Mouse (Mus musculus): Measurements from ENCODE around the gene Edem3.
"Not testable (repeated sequence)": the region's sequence is repeated elsewhere in the genome, so short reads cannot be mapped to it uniquely, and the experiment has no call there.

Gene Edem3

DNA sequence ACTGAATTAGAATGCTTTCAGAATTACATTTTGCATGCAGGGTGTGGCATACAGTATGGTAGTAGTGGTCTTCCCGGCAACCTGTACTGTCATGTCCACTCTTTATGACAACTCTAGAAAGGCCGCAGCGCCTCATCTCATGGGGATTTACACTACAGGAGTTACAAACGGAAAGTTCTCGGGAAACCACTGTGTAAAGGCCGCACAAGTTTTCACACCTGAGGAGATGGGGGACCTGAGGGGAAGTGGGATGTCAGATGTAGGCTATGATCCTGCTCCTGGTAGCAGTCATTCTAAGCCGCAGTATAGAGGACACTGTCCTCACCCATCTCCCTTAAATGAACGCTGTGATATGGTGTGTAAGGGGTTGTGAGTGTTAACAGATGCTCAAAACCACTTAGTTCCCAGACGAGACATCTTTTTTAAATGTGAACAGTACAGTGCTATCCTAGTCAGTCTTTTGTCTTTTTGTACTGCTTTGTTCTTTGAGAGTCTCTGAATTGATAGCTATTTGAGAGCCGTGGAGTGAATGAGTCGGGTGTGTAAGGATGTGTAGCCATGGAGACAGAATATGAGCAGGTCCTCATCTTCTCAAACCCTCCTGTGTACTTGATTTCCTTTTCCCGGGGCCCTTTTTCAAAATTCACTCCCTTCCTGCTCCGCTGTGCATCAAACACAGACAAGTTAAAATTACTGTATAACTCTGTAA lies 57.0 kb downstream of the Edem3 start:
- no peak for DNase-seq

DNA sequence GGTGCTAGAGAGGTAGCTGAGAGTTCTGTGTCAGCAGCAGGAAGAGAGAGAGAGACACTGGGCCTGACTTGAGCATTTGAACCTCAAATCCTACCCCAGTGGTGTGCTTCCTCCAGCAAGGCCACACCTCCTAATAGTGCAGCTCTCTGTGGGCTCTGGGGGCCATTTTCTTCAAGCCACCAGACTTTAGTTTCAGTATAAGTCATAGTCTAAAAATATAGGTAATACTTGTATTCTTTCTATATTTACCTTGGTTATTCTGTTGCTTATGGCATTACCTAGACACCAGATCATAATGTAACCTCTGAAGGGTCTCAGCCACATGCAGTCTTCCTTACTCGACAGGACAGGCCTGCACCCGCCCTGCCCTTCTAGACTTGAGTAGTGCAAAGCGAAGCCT lies 60.9 kb downstream of the Edem3 start:
- DNase-seq: no peak

DNA sequence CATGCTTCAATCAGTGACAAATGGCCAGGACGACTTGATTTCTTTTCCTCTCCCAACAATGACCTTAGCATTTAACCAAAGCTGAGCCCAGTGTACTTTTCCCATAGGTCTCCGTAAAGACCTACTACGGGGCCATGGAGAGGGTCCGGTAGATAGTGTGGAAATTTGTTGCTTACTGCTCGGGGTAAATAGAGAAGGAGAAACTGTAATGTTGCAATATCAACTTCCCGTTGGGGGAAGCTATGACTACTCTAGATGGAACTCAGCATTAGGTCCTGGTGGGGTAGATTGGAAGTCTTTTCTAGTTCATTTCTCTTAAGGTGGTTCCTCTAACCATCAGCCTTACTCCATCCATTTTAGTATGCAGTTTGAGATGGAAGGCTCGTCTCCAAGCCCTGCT lies 64.0 kb downstream of the Edem3 start:
- no peak for DNase-seq

DNA sequence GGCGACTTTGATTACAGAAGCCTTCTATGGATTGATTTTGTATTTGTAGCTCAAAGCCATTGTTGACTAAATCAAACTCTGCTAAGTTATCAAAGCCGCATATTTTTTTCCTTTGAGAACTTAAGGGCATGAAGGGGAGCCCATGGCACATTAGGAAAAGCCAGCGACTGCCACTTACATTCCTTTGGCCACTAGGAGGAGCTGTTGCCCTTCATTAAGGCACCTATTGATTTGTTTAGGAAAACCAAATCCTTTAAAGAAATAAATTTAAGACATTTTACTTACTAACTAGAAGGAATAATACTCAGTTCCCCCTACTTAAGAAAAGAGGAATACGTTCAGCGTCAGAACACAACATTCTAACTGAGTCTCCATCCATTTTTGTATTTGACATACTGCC lies 65.3 kb downstream of the Edem3 start:
- DNase-seq: peak; percentile 88

DNA sequence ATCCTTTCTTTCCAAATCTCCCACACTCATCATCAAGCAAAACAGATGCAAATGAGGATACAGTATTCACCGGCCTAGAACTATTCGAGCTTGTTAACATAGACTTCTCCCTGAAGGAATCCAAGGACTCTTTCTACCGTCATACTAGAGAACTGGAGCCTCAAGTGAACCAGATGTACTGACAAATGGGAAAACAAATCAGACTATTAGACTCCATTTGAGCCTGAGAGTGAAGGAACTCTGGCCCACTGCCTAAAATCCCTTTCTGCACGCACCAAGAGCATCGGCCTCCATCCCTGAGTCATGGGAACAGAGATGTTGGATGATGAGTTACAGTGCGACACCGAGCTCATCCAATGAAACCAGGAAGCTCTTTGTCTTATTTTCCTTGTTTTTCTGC lies 69.9 kb downstream of the Edem3 start:
- DNase-seq: no peak

DNA sequence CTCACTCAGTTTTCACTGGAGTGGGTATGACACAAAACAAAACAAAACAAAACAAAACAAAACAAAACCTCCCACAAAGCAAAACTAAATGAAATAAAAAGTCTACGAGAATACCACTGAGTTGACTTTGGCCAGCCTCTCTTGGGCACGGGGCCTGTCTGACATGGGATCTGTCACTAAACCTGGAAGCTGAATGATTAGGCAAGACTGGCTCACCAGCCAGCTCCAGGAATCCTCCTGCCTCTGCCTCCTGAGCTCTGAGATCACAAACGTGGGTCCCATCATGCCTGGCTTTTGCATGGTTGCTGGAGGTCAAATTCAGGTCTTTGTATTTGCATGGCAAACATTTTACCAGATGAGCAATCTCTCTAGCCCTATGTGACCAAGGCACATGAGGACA lies 76.6 kb downstream of the Edem3 start:
- DNase-seq: no peak

DNA sequence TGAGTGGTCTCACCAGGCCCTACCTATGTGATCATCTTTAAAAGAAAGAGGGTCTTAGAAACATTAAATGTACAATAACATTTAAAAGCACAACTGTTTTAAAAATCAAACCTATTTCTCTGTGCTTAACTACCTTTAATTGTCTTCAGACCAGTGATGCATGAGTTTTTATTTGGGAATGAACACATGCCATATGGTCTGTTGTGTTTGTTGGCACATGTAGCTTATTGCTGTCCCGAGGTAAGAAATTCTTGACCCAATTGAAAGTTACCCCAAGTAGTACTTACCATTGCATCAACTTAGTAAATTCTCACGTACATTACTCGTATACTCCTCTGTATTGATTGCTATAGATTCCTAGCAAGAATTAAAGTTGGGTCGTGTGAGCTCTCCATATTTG lies 80.1 kb downstream of the Edem3 start:
- no peak for DNase-seq

DNA sequence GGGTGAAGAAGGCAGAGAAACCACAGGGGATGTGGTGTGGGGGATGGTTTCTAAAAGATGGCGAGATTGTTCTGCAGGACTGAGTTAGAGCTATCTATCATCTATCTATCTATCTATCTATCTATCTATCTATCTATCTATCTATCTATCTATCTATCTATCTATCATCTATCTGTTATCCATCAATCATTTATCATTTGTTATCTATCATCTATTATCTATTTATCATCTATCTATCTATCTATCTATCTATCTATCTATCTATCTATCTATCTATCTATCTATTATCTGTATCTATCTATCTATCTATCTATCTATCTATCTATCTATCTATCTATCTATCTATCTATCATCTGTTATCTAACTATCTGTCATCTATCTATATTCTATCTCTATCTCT lies 85.2 kb downstream of the Edem3 start:
- not testable (repeated sequence) for DNase-seq

DNA sequence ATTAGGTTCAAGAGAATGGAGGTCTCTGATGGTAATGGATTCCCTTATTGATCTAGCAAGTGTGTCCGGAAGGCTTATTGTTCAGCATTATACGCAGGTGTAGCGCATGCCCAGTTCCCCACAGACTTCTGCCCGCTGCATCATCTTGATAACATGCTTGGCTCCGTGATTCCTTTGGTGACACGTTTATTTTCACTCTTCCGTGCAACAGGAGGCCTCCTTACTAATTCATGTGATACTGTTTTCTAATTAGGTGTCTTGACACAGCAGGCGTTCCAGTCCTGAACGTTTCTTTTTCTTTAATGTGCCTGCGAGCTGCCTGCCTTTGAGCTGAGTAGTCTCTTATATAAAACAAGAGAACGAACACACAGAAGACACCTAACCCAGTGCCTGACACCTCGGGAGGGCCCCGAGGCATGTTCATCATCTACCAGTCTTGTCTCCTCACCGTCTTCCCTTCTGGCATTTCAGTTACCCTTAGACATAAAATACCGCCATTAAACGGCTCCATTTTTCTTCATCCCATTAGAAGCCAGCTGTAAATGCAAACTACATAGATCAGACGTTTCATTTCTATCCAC lies 90.2 kb downstream of the Edem3 start:
- no peak for DNase-seq

DNA sequence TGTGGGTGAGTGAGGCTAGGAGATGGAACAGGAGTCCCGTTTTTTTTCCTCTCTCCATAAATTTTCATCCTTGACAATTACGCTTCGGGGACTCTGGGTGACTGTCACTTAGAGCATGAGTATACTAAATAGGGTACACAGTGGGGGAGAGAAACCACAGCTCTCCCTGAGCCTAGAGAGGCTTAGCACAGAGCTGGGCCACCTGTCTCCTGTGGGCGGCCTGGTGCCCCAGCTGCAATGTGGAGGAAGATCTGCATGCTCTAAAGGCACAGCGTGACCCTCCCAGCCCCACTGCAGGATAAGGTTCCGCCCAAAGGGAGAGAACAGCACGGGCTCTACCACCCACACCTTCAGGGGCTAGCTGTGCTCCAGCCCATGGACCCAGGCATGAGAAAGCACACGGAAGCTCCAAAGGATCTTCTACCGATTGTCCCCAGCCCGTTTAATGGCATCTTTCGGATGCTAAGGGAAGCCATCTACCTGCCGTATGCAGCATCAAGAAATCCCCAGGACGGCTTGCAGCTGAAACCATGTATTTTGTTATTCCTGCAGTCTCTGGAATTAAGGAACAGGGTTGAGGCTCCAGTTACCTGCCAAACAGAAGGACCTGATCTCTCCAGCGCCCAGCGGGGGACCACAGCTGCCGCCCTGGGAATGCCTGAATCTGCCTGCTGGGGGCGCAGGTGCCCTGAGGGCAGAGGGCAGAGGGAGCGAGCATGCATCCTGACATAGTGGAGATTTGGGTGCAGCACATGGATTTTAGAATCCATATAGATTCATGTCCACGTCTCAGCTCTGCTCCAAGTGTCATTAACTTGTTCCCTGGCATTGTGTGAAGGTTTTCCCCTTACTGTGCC lies 91.0 kb downstream of the Edem3 start:
- DNase-seq: peak; percentile 31

DNA sequence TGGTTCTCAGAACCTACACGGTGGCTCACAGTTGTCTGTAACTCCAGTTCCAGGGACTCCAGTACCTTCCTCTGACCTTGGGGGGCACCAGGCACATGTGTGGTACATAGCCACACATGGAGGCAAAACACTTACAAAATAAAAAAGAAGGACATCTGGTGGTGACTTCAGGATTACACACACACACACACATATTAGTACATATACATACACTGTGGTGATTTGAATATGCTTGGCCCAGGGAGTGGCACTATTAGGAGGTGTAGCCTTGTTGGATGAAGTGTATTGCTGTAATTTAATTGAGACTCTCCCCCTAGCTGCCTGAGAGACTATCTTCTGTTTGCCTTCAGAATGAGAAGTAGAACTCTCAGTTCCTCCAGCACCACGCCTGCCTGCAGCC lies 93.1 kb downstream of the Edem3 start:
- DNase-seq: no peak

DNA sequence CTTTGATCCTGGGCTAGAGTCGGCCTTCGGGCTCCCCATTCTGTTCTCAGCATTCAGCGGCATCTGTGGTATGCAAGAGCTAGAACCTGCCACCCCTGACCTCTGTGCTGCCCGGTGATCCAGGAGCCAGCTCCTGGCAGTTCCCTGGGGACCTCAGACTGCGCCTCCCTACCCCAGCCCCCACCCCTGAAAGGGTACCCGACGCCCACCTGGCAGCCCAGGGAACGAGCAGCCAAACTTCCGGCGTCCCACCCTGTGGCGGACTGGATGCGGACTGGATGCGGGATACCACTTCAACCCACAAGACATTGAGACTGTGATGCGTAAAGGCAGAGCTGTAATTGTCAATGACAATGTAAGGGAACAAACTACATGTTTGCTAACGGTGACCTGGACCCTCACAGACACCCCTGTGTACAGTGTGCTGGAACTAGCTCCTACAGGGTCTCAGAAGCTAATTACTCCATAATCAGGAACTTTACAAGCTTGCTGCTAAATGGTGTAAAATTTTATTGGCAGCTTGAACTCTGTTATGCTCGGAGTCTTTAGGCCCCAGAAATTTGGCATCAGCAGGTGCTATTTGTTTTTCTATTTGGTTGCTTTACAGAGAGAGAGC lies 94.9 kb downstream of the Edem3 start:
- DNase-seq: no peak

DNA sequence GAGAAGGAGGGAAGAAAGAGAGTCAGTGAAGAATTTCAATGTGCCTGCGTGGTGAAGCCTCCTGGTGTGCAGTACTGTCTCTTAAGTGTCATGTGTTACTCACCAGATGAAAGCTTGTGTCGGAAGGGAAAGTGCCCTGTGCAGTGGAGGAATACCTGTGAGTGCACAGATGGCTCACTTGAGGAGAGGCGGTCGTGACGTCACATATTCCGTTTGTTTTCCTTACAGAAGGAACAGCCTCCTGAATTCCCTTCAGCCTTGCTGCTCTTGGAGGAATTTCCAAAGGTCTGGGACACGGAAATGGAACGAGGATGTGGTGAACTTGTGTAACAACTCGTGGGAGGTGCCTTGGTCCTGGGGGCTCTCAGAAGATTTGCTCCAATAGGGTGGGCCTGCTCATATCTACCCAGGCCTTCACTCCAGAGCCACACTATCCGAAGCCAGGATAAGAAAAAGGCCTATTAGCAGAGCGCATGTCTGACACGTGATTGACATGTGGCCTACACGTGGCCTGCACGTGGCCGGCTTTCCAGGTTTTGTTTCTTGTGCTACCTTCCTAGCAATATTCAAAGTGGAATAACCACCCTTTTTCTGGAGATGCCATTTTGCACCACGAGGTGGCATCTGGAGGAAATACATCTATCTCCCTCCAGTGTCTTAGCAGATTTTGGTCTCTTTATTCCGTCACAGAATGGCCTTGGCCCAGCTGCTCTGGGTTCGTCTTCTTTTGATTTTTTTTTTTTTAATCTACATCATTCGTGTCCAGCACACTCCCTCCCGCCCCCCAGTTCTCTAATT lies 96.1 kb downstream of the Edem3 start:
- no peak for DNase-seq

DNA sequence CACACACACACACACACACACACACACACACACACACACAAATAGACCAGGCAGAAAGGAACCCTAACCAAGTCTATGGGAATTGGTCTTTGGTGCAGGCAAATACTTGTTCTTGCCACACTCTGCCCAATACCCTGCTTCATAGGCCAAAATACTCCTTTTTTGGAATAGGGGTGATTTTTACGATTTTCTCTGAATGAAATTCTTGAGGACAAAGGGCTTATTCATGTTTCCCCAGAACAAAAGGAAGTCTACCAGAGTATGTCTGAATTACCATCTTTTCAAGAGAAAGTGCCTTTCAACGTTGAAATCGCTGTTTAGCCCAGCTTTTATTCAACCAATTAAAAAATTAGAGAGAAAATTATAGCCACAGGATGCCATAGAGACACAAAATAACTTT lies 96.8 kb downstream of the Edem3 start:
- peak; percentile 23 for DNase-seq

DNA sequence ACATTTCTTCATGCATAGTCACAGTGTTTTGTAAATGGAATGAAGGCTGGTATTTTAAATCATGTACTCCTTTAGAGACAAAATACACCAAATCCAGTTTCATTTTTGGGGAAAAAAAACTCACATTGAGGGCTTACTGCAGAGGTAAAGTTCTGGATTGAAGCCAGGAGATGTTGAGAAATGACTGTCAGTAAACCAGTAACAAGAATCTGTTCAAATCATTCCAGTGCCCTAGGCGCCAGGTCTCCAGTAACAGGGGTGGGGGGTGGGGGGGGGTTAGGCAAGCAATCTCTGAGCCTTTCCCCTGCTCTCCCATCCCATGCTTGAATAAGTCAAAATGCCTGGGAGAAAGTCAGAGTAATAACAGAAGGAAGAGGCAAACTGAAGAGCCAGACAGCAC lies 100.4 kb downstream of the Edem3 start:
- no peak for DNase-seq

DNA sequence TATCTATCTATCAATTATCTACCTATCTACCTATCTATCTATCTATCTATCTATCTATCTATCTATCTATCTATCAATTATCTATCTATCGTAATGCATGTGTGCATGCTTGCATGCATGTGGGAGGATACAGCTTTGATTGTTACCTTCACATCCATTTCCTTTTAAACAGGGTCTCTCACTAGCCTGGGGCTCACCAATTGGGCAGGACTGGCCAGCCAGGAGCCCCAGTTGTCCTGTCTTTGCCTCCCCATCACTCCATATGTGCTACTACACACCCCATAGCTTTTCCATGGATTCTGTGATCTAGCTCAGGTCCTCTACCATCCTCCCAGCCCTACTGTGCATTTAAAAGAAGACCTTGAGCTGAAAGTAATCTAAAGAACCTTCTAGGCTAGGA lies 103.3 kb downstream of the Edem3 start:
- no peak for DNase-seq

DNA sequence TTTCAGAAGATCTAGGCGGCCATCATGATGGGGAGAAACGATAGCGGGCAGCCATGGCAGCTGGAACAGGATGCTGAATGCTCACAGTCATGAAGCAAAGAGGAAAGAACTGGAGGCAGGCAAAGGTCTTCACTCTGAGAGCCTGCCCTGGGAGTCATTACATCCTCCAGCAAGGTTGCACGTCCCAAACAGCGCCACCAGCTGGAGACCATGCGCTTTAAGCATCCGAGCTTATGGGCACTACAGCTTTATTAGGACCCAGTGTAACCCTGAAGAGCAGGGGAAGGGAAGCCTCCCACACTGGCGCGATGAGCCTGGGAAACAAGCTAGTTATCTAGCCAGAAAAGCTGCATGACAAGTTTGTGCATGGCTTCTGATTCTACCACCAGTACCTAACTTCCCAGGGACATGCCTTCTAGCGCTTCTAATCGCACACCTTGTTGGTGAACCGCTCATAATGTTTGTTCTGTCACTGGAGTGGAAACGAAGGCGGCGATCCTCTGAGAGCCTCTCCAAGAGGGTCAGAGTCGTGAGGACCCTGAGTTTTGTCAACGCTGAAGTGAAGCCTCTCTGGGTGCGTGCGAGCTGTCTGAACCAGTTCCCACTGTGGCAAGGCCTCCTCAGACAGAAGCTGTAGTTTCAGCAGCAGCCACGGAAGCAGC lies 106.3 kb downstream of the Edem3 start:
- DNase-seq: no peak

DNA sequence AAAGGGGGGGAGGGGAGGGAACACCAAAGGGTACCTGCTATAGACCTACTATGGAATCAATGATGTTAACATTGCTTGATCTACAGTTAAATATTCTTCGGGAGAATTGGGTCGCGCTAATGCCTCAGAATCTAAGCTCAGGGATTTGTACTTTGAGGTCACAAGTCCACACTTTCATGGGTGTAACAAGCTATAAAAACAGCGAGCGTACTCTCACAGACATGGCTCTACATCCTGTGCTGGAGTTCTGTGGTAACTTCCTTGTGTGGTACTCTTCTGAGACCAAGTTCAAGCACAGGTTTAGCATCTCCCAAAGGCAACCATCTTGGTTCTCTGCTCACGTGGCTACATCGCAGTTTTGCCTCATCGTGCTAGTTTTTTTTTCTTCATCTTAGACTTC lies 106.9 kb downstream of the Edem3 start:
- DNase-seq: no peak

DNA sequence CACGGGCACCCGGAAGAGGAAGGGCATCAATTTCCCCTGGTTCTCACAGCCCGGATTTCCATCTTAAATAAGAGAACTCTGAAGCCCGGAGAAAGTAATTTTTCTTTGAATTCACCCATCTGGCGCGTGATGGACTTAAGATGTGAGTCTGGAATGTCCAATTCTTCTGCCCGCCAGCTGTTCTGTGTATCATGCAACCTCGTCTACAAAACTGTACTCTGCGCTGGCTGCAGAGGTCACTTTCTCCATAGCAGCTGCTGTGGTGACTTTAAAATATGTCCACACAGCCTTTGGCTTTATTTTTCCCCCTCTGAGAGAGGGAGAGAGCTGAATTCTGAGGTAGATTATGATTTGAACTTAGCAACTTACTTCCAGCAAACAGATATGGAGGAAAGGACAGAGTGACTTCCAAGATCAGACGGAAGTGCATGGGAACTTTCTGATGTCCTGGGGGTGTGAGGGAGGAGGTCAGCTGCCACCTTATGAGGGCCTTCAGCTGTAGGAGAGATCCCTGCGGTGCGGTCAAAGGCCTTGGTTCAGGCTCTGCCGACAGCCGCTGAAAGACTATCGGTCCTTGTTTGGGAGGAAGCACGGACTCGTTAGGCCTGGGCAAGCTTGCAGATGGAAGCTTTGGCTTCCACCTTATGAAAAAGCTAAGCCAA lies 108.1 kb downstream of the Edem3 start:
- no peak for DNase-seq

DNA sequence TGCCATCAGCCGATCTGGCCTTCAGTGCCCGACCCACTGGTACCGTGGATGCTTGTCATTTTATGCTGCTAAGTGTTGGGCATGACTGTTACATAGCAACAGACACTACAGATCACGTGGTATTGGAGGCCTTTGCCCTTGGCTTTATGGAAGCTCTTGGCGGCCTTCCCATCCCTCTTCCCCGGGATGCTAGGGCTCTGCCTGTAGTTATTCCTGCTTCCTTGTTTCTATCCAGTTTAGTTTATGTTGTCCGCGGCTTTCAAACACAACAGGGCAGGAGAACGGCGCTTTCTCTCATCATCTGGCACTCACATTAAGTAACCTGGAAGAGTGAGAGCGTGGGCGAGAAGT lies 108.6 kb downstream of the Edem3 start:
- DNase-seq: no peak

DNA sequence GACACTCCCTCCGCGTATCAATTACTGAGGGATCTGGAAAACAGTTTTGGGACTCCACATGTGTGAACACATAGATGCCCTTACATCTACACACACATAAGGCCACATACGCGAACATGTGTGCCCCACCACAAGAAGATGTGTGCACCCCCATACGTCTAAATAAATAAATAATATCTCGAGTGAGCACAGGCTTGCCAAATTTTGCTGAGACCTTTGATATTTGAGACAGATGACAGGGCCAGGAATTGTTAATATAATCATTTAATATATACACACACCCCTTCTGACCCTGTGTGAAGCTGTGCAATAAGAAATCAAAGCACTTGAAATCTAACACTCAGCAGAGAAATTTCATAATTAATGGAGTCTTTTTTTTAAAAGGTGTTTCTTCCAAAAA lies 109.2 kb downstream of the Edem3 start:
- DNase-seq: no peak

Data from embryo, embryonic 11 days (tissue).